ENCODE assay signal across 8 mouse cellular contexts in the genomic region with DNA sequence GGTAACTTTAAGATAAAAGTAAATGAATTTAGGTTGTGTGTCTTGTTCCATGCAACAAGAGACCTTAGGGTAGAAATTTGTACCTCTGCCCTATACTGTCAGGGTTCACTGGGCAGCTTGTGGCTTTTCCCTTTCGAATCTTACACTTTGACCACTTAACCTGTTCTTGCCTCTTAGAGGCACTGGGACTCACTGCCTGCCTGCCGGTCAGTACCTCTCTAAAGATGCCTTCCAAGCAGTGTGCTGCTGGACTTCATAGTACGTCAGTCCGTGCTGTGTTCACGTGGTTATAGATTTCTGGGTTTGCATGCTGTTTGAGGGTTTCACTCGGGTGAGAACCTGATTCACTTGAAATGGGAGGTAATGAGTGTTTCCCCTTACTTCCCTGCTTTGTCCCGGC. TPM values are rescaled to one million over a fixed set of nuclear protein-coding genes. Genes with fewer than 3 reads are reported as not detected.
DNase-seq lines count a peak whose midpoint lies in the region; ATAC-seq and TF ChIP-seq lines count a peak whose summit lies in the region.

No protein-coding gene starts in this region.

- peaks cover 24% of the 10 kb centered on the region for H3K36me3 ChIP-seq in liver, adult 2 months (ENCODE audit: control insufficient read depth, insufficient read depth, low read length)
- H3K36me3 ChIP-seq in forebrain, embryonic 14.5 days (ENCODE audit: control insufficient read depth, insufficient read depth, low read length): no peaks in the 10 kb centered on the region
- no peaks in the 10 kb centered on the region for H3K36me3 ChIP-seq in kidney, postnatal 0 days (ENCODE audit: insufficient read depth, low read length)
- H3K36me3 ChIP-seq in midbrain, embryonic 16.5 days (ENCODE audit: control insufficient read depth, insufficient read depth, low read length): no peaks in the 10 kb centered on the region

- H3K9ac ChIP-seq in liver, adult 2 months (ENCODE audit: low read depth, low read length): peak overlapping the region; percentile 38
- H3K9ac ChIP-seq in forebrain, embryonic 14.5 days (ENCODE audit: low read length): peak overlapping the region; percentile 80
- H3K9ac ChIP-seq in kidney, postnatal 0 days (ENCODE audit: low read depth, low read length): peak overlapping the region; percentile 60; the same call in 1 of the 2 replicates
- H3K9ac ChIP-seq in midbrain, embryonic 16.5 days (ENCODE audit: low read depth, low read length): peak overlapping the region; percentile 76; the same call in 1 of the 2 replicates

- peaks cover 42% of the 10 kb centered on the region for H3K4me1 ChIP-seq in liver, adult 2 months (ENCODE audit: control insufficient read depth, insufficient read depth, low read length)
- peaks cover 35% of the 10 kb centered on the region for H3K4me1 ChIP-seq in forebrain, embryonic 14.5 days (ENCODE audit: control insufficient read depth, insufficient read depth, low read length)
- H3K4me1 ChIP-seq in kidney, postnatal 0 days (replicated peaks; ENCODE audit: insufficient read depth, low read length): 0 out of 2 replicates have a peak, but pooled peaks cover 15% of the 10 kb centered on the region
- peaks cover 46% of the 10 kb centered on the region for H3K4me1 ChIP-seq in midbrain, embryonic 16.5 days (ENCODE audit: control insufficient read depth, insufficient read depth, low read length)

- H3K27me3 ChIP-seq in liver, adult 2 months (ENCODE audit: control insufficient read depth, insufficient read depth, low read length): no peaks in the 10 kb centered on the region
- no peaks in the 10 kb centered on the region for H3K27me3 ChIP-seq in forebrain, embryonic 14.5 days (replicated peaks; ENCODE audit: control insufficient read depth, insufficient read depth, low read length)
- H3K27me3 ChIP-seq in kidney, postnatal 0 days (ENCODE audit: insufficient read depth, low read length): no peaks in the 10 kb centered on the region
- no peaks in the 10 kb centered on the region for H3K27me3 ChIP-seq in midbrain, embryonic 16.5 days (ENCODE audit: control insufficient read depth, insufficient read depth, low read depth, low read length)

- no peak overlapping the region; the same call in none of the 2 replicates for H3K4me3 ChIP-seq in liver, adult 2 months (ENCODE audit: insufficient read depth, low read depth, low read length)
- peak overlapping the region; percentile 49 for H3K4me3 ChIP-seq in forebrain, embryonic 14.5 days (ENCODE audit: low read depth, low read length)
- peak overlapping the region; percentile 47 for H3K4me3 ChIP-seq in kidney, postnatal 0 days (replicated peaks; ENCODE audit: low read depth, low read length)
- H3K4me3 ChIP-seq in midbrain, embryonic 16.5 days (ENCODE audit: low read depth, low read length): peak overlapping the region; percentile 57

- DNase-seq in liver, adult 2 months (ENCODE audit: extremely low read depth, low read depth, low spot score): peak; percentile 90
- no peak for DNase-seq in liver
- no peak for DNase-seq in forebrain, embryonic 14.5 days (ENCODE audit: low spot score)
- DNase-seq in kidney, postnatal 0 days (ENCODE audit: low spot score): peak; percentile 36
- DNase-seq in adrenal gland, adult (ENCODE audit: inconsistent age in 2 of 2, low spot score in 1 of 2): no peak
- no peak for DNase-seq in retina, postnatal 1 day
- DNase-seq in left cerebral cortex, postnatal 10 days (ENCODE audit: extremely low spot score in 1 of 2, low spot score in 2 of 2): no peak

- H3K79me2 ChIP-seq in liver, adult 2 months (ENCODE audit: control insufficient read depth, insufficient read depth, low read length): peaks cover 39% of the 10 kb centered on the region; the same call in 1 of the 2 replicates

- H3K4me2 ChIP-seq in forebrain, embryonic 14.5 days (ENCODE audit: low read length): peak overlapping the region; percentile 68
- H3K4me2 ChIP-seq in kidney, postnatal 0 days (ENCODE audit: low read length): peak overlapping the region; percentile 71
- peak overlapping the region; percentile 59 for H3K4me2 ChIP-seq in midbrain, embryonic 16.5 days (ENCODE audit: low read length)

- intact Hi-C loops in left cerebral cortex, postnatal 10 days (cut with DNase I): no loop called here

- no peak for TF ChIP-seq CTCF in liver, adult 2 months (IDR thresholded peaks at IDR 0.05; ENCODE audit: low read depth, low read length)
- no peak for TF ChIP-seq CTCF in kidney, postnatal 0 days (IDR thresholded peaks at IDR 0.05; ENCODE audit: low read depth)

- 3% methylated on average over 7 of the region's 7 CpGs for WGBS in liver, adult 2 months
- 16% methylated on average over 7 of the region's 7 CpGs for WGBS in forebrain, embryonic 14.5 days
- 7% methylated on average over 7 of the region's 7 CpGs for WGBS in kidney, postnatal 0 days
- 7% methylated on average over 7 of the region's 7 CpGs for WGBS in midbrain, embryonic 16.5 days

- ATAC-seq in forebrain, embryonic 14.5 days: peak; percentile 37
- ATAC-seq in kidney, postnatal 0 days (replicated peaks; ENCODE audit: low FRiP score, low read depth): peak; percentile 81
- peak; percentile 49 for ATAC-seq in midbrain, embryonic 16.5 days

- no peak for TF ChIP-seq POLR2A in liver, adult 2 months (IDR thresholded peaks at IDR 0.05; ENCODE audit: extremely low read depth, insufficient read depth, low read length)

- H3K27ac ChIP-seq in liver, adult 2 months (replicated peaks; ENCODE audit: insufficient read depth, low read depth, low read length): peak overlapping the region; percentile 82
- H3K27ac ChIP-seq in forebrain, embryonic 14.5 days (ENCODE audit: low read depth, low read length): peak overlapping the region; percentile 98
- peak overlapping the region; percentile 88 for H3K27ac ChIP-seq in kidney, postnatal 0 days
- peak overlapping the region; percentile 97 for H3K27ac ChIP-seq in midbrain, embryonic 16.5 days (ENCODE audit: low read length)

- H3K9me3 ChIP-seq in forebrain, embryonic 14.5 days (replicated peaks; ENCODE audit: control insufficient read depth, low read length): no peaks in the 10 kb centered on the region
- no peaks in the 10 kb centered on the region for H3K9me3 ChIP-seq in kidney, postnatal 0 days (replicated peaks; ENCODE audit: low read length)
- H3K9me3 ChIP-seq in midbrain, embryonic 16.5 days (replicated peaks; ENCODE audit: control insufficient read depth, low read length, poor library complexity, severe bottlenecking): no peaks in the 10 kb centered on the region

RNA-seq across cellular contexts. Expression of a gene that starts 22.7 kb away (rescaled TPM):
- total RNA-seq in liver, adult 2 months (2014; rRNA removed): 67.5 and 116 TPM in 2 replicates
- 14.5 and 23.1 TPM in 2 replicates for polyA plus RNA-seq in liver, adult 2 months (2012; rRNA removed)
- 29.0 and 30.6 TPM in 2 replicates for polyA plus RNA-seq in forebrain, embryonic 14.5 days (2014; fragmentation: Nextera tagmentation; extraction: Ambion mirVana)
- 15.4 and 15.7 TPM in 2 replicates for polyA plus RNA-seq in kidney, postnatal 0 days (2015; fragmentation: Nextera tagmentation; extraction: Ambion mirVana)
- polyA plus RNA-seq in midbrain, embryonic 16.5 days (2015; fragmentation: Nextera tagmentation; extraction: Ambion mirVana): 22.7 and 25.3 TPM in 2 replicates
- 10 to 100 TPM; 25.9 to 33.9 TPM for total RNA-seq in left cerebral cortex, postnatal 10 days (2021)

Comparison
In these comparisons a context has a peak if more than half of its experiments do, and no peak if none do; other contexts are left out.
1. DNase-seq: peak in liver, adult 2 months (single experiment) and kidney, postnatal 0 days (single experiment); none in liver (single experiment), forebrain, embryonic 14.5 days (single experiment), adrenal gland, adult (0 of 2), retina, postnatal 1 day (single experiment) and left cerebral cortex, postnatal 10 days (0 of 2).
2. Peak in every context shown above with its lines, with median percentiles within 50 percentile points of each other: H3K27ac ChIP-seq, H3K9ac ChIP-seq, ATAC-seq and H3K4me2 ChIP-seq.